Mouse (Mus musculus): Measurements from ENCODE around the gene Tac4. TPM values are rescaled to one million over a fixed set of nuclear protein-coding genes. Genes with fewer than 3 reads are reported as not detected.

Gene Tac4
- polyA plus RNA-seq, 1 experiment from 2014 or later = 0.12 TPM

DNA sequence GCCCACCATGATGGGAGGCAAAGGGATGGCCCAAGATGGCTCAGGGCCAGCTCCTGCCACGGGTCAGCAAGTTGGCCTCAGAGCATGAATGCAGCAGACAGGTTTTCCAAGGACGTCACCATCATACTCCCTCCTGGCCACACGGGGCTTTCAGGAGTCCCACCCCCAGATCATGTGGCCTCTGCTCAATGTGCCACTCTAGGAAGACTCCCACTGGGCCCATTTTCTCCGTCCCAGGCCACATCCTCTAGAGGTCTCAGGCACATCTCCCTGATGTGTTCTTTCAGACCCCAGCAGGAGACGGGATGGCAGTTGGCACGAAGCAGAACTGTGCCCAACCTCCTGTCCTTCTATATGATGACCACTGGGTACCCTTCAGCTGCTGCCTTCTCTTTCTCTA lies 18.7 kb upstream of the Tac4 start:
- Histone ChIP-seq H3K27ac (no peak overlapping the region), H3K4me3 (no peak overlapping the region), H3K9ac (no peak overlapping the region), H3K36me3 (no peaks in the 10 kb centered on the region), H3K4me2 (no peak overlapping the region), H3K27me3 (no peaks in the 10 kb centered on the region), H3K9me3 (no peaks in the 10 kb centered on the region), H3K4me1 (peaks cover 4% of the 10 kb centered on the region; the same call in 1 of the 2 replicates)
- 58% methylated on average over 6 of the region's 6 CpGs for WGBS
- ATAC-seq (ENCODE audit: insufficient number of reproducible peaks, low FRiP score, low TSS enrichment, low read depth) = no peak

DNA sequence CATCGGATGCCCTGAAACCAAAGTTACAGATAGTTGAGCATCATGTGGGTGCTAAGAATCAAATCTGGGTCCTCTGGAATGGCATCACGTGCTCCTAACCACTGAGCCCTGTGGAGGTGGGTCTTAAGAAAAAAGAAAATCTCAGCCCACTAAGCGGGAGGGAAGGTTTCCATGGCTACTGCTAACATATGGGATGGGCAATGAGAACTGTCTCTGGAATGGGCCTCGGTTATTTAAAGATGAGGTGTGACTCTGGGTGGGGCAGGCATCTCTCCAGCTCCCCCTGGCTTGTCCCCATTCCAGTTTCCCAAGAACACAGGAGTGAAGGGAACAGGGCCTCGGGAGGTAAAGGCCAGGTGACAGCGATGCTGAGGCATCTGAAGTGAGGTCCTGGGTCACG lies 15.9 kb upstream of the Tac4 start:
- 52% methylated on average over 7 of the region's 7 CpGs for WGBS
- no peak overlapping the region for H3K4me2 ChIP-seq
- H3K36me3 ChIP-seq = no peaks in the 10 kb centered on the region
- H3K27me3 ChIP-seq = no peaks in the 10 kb centered on the region
- no peak for ATAC-seq (ENCODE audit: insufficient number of reproducible peaks, low FRiP score, low TSS enrichment, low read depth)
- H3K4me1 ChIP-seq = peaks cover 7% of the 10 kb centered on the region; the same call in 1 of the 2 replicates
- H3K9ac ChIP-seq = no peak overlapping the region
- no peak overlapping the region for H3K27ac ChIP-seq
- H3K4me3 ChIP-seq = no peak overlapping the region
- no peaks in the 10 kb centered on the region for H3K9me3 ChIP-seq

DNA sequence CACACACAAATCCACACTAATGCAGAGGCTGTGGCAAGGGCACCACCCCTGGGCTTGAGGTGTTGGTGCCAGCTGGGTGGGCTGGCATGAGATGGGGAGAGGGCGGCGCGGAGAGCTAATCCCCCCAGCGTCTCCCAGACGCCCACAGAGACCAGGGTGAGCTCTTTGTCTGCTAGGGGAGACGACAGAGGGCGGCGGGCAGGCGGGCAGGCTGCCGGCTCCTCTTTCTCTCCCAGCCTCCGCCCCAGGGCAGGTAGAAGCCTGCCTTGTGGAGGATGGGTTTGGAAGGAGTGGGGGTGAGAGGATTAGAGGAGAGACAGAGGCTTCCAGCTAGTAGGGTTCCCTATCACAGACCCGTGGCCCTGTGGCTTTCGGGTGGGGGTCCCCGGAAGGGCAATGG lies 14.3 kb upstream of the Tac4 start:
- Histone ChIP-seq H3K36me3 (no peaks in the 10 kb centered on the region), H3K27me3 (no peaks in the 10 kb centered on the region), H3K4me3 (no peak overlapping the region), H3K4me1 (peaks cover 10% of the 10 kb centered on the region; the same call in 1 of the 2 replicates), H3K9ac (no peak overlapping the region), H3K27ac (no peak overlapping the region), H3K9me3 (no peaks in the 10 kb centered on the region), H3K4me2 (no peak overlapping the region)
- WGBS = 54% methylated on average over 14 of the region's 14 CpGs
- ATAC-seq (ENCODE audit: insufficient number of reproducible peaks, low FRiP score, low TSS enrichment, low read depth) = no peak

DNA sequence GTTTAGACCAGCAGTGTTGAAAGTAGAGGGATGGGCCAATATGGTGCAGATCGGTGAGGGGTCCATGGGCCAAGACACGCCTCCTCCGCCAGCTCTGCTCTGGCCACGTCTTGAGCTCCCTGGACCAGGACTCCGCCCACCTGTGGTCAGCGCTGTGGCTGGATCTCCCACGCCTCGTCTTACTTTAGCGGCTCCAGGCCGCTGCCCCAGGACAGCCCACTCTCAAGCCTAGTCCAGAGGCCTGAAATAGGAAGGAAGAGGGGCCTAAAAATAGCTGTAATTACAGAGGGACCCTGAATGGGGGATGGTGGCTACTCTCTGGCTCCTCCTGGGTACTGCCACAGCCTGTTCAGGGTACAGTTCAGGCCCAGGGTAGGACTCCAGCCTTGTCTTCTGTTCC lies 11.2 kb upstream of the Tac4 start:
- Histone ChIP-seq H3K9me3 (no peaks in the 10 kb centered on the region), H3K27ac (no peak overlapping the region), H3K4me3 (no peak overlapping the region), H3K9ac (0 out of 2 replicates have a peak overlapping the region, but pooled peaks have one; percentile 4), H3K4me2 (no peak overlapping the region), H3K27me3 (no peaks in the 10 kb centered on the region), H3K36me3 (no peaks in the 10 kb centered on the region), H3K4me1 (peaks cover 10% of the 10 kb centered on the region; the same call in 1 of the 2 replicates)
- 0 out of 2 replicates have a peak, but pooled peaks have one; percentile 26 for ATAC-seq (ENCODE audit: insufficient number of reproducible peaks, low FRiP score, low TSS enrichment, low read depth)
- 41% methylated on average over 10 of the region's 10 CpGs for WGBS

DNA sequence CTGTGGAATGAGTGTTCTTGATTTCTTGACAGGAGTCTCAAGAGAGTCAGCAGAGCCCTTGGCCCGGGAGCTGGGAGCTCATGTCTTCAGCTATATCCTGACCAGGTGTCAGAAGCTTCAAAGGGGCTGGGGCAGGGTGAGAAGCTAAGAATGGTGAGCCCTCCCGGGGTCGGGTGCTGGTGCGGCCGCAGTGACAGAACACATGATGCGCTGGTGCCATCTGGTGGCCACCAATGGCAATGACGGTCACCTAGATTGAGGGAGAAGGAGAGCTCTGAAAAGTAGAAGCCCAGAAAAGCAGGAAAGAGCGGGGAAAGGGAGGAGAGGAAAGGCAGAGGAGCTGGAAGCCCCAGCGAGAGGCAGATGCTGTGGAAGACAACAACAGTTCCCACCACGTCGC lies 10.0 kb upstream of the Tac4 start:
- Histone ChIP-seq H3K36me3 (no peaks in the 10 kb centered on the region), H3K4me2 (no peak overlapping the region), H3K4me3 (no peak overlapping the region), H3K27ac (no peak overlapping the region), H3K9ac (no peak overlapping the region), H3K4me1 (peaks cover 10% of the 10 kb centered on the region; the same call in 1 of the 2 replicates), H3K9me3 (no peaks in the 10 kb centered on the region), H3K27me3 (no peaks in the 10 kb centered on the region)
- ATAC-seq (ENCODE audit: insufficient number of reproducible peaks, low FRiP score, low TSS enrichment, low read depth) = no peak
- 4% methylated on average over 11 of the region's 11 CpGs for WGBS

DNA sequence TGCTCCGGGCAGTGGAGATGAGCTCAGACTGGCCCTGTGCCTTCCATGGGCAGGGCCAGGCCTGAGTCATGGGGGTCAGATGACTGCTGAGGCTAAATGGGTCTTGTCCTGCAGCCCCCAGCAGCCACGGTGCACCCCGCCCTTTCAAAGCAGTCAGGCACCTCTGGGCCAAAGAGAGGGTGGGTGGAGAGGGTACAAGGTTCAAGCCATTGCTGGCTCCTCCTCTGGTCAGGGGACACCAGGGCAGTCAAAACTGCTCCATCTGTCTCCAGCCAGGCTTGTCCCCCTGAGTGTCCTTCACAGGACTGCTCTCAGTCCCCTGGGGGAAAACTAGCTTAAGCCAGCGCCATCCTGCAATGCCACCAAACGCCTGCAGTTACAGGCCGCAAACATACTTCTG lies 9.2 kb upstream of the Tac4 start:
- no peak for ATAC-seq (ENCODE audit: insufficient number of reproducible peaks, low FRiP score, low TSS enrichment, low read depth)
- Histone ChIP-seq H3K9ac (no peak overlapping the region), H3K9me3 (no peaks in the 10 kb centered on the region), H3K4me1 (peaks cover 8% of the 10 kb centered on the region; the same call in 1 of the 2 replicates), H3K4me2 (no peak overlapping the region), H3K27me3 (no peaks in the 10 kb centered on the region), H3K27ac (no peak overlapping the region), H3K36me3 (no peaks in the 10 kb centered on the region), H3K4me3 (no peak overlapping the region)
- WGBS = 76% methylated on average over 6 of the region's 6 CpGs

DNA sequence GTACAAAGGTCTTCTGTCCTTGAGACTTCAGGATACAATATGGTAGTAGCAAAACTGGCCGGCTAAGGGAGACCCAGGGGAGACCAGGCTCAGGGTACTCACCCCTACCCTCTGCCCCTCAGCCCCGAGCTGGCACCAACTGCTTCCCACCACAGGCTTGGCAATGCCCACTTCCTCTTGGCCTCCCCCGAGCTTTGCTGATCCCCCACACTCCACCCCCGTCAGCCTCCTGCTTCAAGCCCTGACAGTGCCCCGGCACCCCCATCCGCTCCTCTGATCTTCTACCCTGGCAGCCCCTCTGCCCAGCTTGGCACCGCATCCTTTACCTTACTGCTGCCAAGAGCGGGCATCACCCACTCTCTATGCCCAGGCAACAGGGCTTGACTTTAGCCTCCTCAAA lies 7.2 kb upstream of the Tac4 start:
- Histone ChIP-seq H3K36me3 (no peaks in the 10 kb centered on the region), H3K27ac (no peak overlapping the region), H3K9ac (no peak overlapping the region), H3K27me3 (no peaks in the 10 kb centered on the region), H3K4me1 (peaks cover 16% of the 10 kb centered on the region), H3K4me3 (no peak overlapping the region), H3K9me3 (no peaks in the 10 kb centered on the region), H3K4me2 (no peak overlapping the region)
- WGBS = 86% methylated on average over 8 of the region's 8 CpGs
- no peak for ATAC-seq (ENCODE audit: insufficient number of reproducible peaks, low FRiP score, low TSS enrichment, low read depth)

DNA sequence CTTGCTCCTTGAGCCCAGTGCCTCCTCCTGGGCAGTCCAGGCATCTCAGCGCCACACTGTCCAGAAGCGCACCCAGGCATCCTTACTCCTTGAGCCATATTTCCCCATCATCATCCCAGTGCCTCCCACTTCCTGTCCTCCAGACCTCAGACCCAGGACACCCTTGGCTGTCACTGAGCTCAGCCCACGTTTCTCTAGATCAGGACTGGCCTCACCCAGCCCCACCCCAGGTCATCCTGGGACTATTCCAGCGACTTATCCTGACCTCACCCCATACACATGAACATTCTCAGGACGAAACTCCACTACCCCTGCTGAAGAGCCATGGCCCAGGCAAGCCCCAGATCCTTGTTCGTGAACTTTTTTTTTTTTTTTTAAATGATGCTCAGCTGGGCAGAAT lies 5.6 kb upstream of the Tac4 start:
- Histone ChIP-seq H3K27ac (no peak overlapping the region), H3K4me1 (peaks cover 18% of the 10 kb centered on the region), H3K4me2 (no peak overlapping the region), H3K36me3 (no peaks in the 10 kb centered on the region), H3K4me3 (no peak overlapping the region), H3K9ac (no peak overlapping the region), H3K9me3 (no peaks in the 10 kb centered on the region), H3K27me3 (no peaks in the 10 kb centered on the region)
- ATAC-seq (ENCODE audit: insufficient number of reproducible peaks, low FRiP score, low TSS enrichment, low read depth) = no peak
- WGBS = 72% methylated on average over 6 of the region's 6 CpGs

DNA sequence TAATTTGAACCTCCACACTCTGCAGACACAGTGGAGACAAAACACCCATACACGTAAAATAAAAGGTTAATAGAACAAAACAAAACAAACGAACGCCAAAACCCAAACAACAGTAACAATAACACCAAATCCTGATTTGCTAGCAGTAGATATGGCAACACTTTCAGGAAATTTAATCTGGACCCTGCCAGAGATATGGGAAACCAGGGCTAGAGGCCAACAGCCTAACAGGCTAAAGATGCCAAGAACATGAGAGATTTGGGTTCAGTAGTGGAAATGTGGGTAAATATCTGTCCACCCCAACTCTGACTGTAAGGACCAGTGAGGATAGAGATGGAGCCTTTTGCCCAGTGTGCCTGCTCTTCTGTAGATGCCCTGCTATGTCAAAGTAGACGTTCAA lies 3.4 kb upstream of the Tac4 start:
- Histone ChIP-seq H3K4me2 (peak overlapping the region; percentile 96), H3K4me3 (no peak overlapping the region), H3K4me1 (peaks cover 15% of the 10 kb centered on the region), H3K36me3 (no peaks in the 10 kb centered on the region), H3K9me3 (no peaks in the 10 kb centered on the region), H3K27ac (no peak overlapping the region), H3K27me3 (no peaks in the 10 kb centered on the region), H3K9ac (no peak overlapping the region)
- no peak for ATAC-seq (ENCODE audit: insufficient number of reproducible peaks, low FRiP score, low TSS enrichment, low read depth)
- 58% methylated on average over 4 of the region's 4 CpGs for WGBS

DNA sequence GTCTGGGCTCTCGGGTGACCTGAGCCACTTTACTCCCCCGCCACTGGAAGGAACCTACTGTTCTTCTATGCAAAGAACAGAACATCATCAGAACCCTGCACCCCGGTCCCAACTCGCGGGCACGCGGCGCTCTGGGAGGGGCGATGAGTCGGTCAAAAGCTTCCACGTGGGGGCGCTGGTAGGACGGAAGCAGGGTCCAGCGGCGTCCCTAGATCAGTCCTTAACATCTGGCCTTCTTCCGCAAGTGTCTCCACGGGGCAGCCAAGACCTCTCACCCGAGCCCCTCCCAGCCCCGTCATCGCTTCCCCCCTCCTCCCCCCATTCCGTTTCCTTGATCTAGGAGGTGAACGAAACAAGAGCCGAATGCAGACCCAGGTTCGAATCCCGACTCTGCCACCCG lies 2.8 kb upstream of the Tac4 start:
- H3K4me1 ChIP-seq = peaks cover 15% of the 10 kb centered on the region
- H3K4me2 ChIP-seq = peak overlapping the region; percentile 96
- peak overlapping the region; percentile 61 for H3K4me3 ChIP-seq
- ATAC-seq (ENCODE audit: insufficient number of reproducible peaks, low FRiP score, low TSS enrichment, low read depth) = peak; percentile 49
- H3K27me3 ChIP-seq = no peaks in the 10 kb centered on the region
- no peaks in the 10 kb centered on the region for H3K36me3 ChIP-seq
- H3K9me3 ChIP-seq = no peaks in the 10 kb centered on the region
- H3K27ac ChIP-seq = peak overlapping the region; percentile 82
- H3K9ac ChIP-seq = peak overlapping the region; percentile 82
- 1% methylated on average over 26 of the region's 26 CpGs for WGBS

DNA sequence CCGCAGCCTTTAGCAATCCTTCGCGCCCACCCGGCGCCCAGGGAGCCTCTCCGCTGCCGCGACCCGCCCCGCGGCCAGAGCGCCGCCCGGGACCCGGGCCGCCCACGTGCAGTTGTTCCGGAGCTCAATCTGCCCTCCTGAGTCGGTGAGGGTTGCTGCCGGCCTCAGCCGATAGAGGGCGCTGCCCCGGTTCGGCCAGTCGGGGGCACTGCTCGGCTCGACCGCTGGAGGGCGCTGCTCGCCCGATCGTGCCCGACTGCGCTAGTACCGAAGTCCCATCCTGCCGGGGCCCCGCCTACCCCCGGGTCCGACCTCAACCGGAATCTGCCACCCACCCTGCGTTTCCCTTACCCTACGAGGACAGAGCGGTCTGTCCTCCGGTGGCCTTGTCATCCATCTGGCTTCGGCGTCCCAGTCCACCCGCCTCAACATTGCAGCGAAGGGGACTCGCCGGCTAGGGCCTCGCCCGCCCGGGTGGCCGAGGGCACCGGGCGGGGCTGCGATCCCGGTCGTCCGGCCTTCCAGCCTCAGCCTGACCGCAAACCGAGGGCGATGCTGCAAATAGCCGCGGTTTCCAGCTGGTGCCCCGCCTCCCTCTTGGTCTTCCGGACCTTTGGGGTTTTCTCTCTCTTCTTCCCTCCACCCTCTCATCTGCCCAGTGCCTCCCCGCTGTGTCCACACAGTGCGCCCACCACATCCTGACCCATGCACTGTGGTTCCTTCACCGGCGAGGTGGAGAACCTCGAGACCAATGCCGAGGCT lies 2.1 kb upstream of the Tac4 start:
- Histone ChIP-seq H3K9ac (peak overlapping the region; percentile 82), H3K4me2 (peak overlapping the region; percentile 96), H3K36me3 (no peaks in the 10 kb centered on the region), H3K27me3 (no peaks in the 10 kb centered on the region), H3K9me3 (no peaks in the 10 kb centered on the region), H3K4me3 (peak overlapping the region; percentile 61), H3K27ac (peak overlapping the region; percentile 82), H3K4me1 (peaks cover 15% of the 10 kb centered on the region)
- ATAC-seq (ENCODE audit: insufficient number of reproducible peaks, low FRiP score, low TSS enrichment, low read depth) = peak; percentile 61
- WGBS = 1% methylated on average over 73 of the region's 73 CpGs

DNA sequence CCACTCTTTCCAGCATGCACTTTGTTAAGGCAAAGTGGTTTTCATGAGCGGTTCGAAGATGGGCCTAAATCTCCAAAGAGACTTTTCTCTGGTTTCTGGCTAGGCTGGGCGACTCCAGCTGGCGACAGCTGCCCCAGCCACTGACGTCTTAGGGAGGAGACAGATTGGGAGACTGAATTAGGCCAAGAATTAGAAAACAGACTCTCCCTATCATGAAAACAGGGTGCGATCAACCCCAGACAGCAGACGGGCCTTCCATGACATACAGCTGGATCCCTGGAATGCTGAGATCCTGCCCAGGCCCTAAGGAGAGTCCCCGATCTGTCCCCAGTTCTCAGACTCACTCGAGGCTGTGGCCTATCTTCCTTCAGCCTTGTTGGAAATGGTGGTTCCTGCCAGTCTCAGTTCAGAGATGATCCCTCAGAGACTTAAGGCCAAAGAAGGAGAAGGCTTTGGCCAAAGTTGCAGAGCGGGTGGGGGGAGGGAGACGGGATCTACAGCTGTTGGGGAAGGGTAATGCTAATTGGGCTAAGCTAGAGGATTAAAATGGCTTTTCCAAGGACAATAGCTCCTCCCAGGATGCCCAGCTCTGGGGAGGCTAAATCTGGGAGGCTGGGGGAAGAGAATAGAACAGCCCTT lies 2.6 kb downstream of the Tac4 start:
- Histone ChIP-seq H3K4me3 (no peak overlapping the region), H3K9ac (no peak overlapping the region), H3K36me3 (peaks cover 6% of the 10 kb centered on the region), H3K27me3 (no peaks in the 10 kb centered on the region), H3K9me3 (no peaks in the 10 kb centered on the region), H3K4me2 (no peak overlapping the region), H3K27ac (no peak overlapping the region; the same call in 1 of the 2 replicates), H3K4me1 (peaks cover 6% of the 10 kb centered on the region)
- no peak for ATAC-seq (ENCODE audit: insufficient number of reproducible peaks, low FRiP score, low TSS enrichment, low read depth)
- WGBS = 26% methylated on average over 11 of the region's 11 CpGs
